Mouse (Mus musculus): ENCODE measurements around the gene Chd9.
"Not testable (repeated sequence)": the region's sequence is repeated elsewhere in the genome, so short reads cannot be mapped to it uniquely, and the experiment has no call there.

Chd9 gene

GRCm38 (mm10) chr8:90904171-90904706 is 76.1 kb downstream of the Chd9 start:
- no peak for DNase-seq (ENCODE audit: low read depth, low spot score)

- DNase-seq (ENCODE audit: low read depth, low spot score) = no peak
Measured at GRCm38 (mm10) chr8:90906922-90907321, 78.8 kb downstream of the Chd9 start.

- DNase-seq (ENCODE audit: low read depth, low spot score) = no peak
Measured at GRCm38 (mm10) chr8:90907516-90907847, 79.3 kb downstream of the Chd9 start.

GRCm38 (mm10) chr8:90907848-90908551 is 79.8 kb downstream of the Chd9 start:
- peak; percentile 97 for DNase-seq (ENCODE audit: low read depth, low spot score)

DNA sequence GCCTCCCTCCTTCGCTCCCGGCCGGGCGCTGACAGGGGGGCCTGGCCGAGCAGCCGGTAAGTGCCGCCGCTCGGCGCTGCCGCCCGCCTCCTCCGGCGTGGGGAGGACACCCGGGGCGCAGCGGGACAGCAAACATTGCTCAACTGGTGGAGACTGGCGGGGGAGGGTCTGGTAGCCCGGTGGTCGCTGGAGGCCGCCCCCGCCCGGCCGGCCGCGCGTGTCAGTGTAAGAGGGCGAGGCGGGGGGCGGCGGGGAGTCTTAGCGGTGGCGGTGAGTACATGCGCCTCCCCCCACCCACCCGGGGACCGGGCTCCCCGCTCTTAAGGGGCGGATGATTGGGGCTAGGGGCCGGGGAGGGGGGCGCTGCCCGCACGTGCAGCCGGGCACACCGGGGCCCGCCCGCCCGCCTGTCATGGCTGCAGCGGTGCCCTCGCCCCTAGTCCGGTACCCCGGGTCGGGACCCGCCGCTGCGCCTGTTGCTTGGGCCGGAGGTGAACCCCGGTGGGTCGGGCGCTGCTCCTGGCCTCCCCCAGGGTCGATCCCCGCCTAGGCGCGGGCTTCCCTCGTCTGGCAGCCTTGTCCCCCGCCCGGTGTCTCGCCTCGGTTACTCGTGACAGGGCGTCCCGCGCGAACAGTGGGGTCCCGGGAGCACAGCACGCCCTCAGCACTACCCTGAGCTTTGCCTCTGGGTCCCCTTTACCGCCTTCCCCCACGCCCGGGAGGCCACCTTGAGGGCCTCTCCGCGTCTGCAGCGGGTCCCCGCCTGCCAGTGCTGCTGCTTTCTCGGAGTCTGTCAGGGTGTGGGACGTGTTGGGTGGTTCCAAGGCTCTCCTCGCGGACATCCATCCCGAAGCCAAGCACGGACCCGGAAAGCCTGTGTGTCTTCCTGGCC is 80.7 kb downstream of the Chd9 start:
- peak; percentile 62 for DNase-seq (ENCODE audit: low read depth, low spot score)

- no peak for DNase-seq (ENCODE audit: low read depth, low spot score)
Measured at GRCm38 (mm10) chr8:90923158-90923905, 95.2 kb downstream of the Chd9 start.

GRCm38 (mm10) chr8:90928412-90928811 is 100.3 kb downstream of the Chd9 start:
- DNase-seq (ENCODE audit: low read depth, low spot score) = no peak

DNA sequence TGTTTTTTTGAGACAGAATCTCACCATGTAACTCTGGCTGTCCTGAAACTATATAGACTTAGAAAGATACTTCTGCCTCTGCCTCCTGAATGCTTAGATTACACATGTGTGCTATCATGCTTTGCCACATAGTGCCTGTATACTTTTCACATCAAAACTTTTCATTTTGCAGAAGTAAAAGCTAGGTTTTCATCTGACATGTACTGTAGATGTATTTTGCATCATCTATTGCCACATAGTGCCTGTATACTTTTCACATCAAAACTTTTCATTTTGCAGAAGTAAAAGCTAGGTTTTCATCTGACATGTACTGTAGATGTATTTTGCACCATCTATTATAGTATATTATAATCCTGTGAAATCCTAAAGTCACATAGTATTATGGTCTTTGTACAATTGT is 102.0 kb downstream of the Chd9 start:
- DNase-seq (ENCODE audit: low read depth, low spot score) = not testable (repeated sequence)

- no peak for DNase-seq (ENCODE audit: low read depth, low spot score)
Measured at GRCm38 (mm10) chr8:90932934-90933333, 104.8 kb downstream of the Chd9 start.

- DNase-seq (ENCODE audit: low read depth, low spot score) = no peak
Measured at GRCm38 (mm10) chr8:90934786-90935185, 106.6 kb downstream of the Chd9 start.

- DNase-seq (ENCODE audit: low read depth, low spot score) = peak; percentile 53
Measured at GRCm38 (mm10) chr8:90936840-90937239, 108.7 kb downstream of the Chd9 start.

- DNase-seq (ENCODE audit: low read depth, low spot score) = no peak
Measured at GRCm38 (mm10) chr8:90938352-90938930, 110.3 kb downstream of the Chd9 start.

- DNase-seq (ENCODE audit: low read depth, low spot score) = no peak
Measured at GRCm38 (mm10) chr8:90939867-90940266, 111.7 kb downstream of the Chd9 start.

GRCm38 (mm10) chr8:90943770-90944169 is 115.6 kb downstream of the Chd9 start:
- no peak for DNase-seq (ENCODE audit: low read depth, low spot score)

DNA sequence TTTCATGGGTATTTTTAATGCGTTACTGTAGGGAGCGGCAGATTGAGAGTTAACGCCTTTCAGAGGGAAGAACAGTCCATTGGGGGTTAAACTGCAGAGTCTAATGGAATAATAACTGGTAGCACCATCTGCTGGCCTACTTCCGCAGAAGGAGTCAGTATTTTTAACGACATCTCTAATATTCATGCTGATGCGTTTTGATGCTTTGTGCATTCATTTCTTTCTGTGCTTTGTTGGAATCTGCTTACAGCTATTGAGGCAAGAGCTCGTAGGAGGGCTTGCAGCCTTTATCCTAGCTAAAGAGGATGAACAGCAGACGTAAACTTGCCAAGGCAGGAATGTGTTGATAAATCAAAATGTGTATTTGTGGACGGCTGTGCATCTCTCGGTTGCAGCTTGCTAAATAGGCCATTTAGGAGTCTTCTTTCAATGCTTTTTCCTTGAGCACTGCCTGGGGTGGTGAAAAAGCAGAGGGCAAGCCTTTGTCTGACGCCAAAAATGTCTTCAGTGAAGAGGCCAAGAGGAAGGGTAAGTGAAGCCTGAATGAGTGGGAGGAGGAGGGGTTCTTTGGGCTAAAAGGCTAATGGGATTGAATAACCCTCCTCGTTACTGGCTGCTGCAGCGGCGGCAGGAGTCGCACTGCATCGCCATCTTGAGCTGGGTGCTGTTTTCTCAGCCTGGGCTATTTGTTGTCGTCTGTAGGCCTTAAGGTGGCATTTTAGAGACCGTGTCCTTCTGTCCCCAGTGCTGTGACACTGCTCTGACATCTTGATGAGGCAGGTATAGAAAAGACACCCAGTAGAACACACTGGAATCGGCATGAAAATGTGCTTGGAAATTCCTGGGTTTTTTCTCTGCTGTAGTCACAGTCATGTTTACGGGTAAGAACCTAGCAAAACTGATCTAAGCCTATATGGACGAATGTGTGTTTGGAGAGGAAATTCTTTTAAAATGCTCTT is 126.9 kb downstream of the Chd9 start:
- peak; percentile 96 for DNase-seq (ENCODE audit: low read depth, low spot score)

- no peak for DNase-seq (ENCODE audit: low read depth, low spot score)
Measured at GRCm38 (mm10) chr8:90955761-90956136, 127.6 kb downstream of the Chd9 start.

GRCm38 (mm10) chr8:90956390-90956789 is 128.2 kb downstream of the Chd9 start:
- DNase-seq (ENCODE audit: low read depth, low spot score) = no peak

DNA sequence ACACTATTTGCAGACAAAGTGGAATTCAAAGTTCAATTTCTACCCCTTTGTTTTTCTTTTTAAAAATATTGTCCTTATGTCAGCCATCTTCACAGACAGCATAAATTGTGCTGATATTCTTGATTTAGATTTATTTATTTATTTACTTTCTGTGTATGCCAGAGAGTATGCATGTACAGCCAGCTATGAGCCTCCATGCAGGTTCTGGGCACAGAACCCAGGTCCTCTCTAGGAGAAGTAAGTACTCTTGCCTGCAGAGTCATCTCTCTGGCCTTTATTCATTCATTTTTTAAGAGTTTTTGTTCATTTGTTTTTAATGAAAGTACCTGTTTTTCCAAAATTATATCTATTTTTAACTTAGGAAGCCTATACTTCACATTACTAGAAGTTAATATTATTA is 129.6 kb downstream of the Chd9 start:
- DNase-seq (ENCODE audit: low read depth, low spot score) = peak; percentile 50

DNA sequence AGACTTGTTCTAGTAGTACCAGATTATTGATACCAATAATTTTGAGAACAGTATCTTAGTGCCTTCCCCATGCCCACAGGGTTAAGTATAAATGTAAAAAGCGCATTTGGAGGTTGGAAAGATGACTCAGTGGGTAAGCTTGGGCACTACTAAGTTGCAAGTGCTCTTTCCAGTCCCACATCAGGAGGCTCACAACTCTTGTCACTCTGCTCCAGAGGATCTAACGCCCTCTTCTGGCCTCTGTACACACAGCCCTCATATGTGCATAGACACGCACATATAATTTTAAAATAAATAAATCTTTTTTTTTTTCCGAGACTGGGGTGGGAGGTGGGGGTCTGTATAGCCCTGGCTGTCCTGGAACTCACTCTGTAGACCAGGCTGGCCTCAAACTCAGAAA is 131.6 kb downstream of the Chd9 start:
- no peak for DNase-seq (ENCODE audit: low read depth, low spot score)

GRCm38 (mm10) chr8:90961603-90962002 is 133.5 kb downstream of the Chd9 start:
- DNase-seq (ENCODE audit: low read depth, low spot score) = peak; percentile 47

GRCm38 (mm10) chr8:90964044-90964443 is 135.9 kb downstream of the Chd9 start:
- no peak for DNase-seq (ENCODE audit: low read depth, low spot score)
